Mouse (Mus musculus) ES-E14 (cell line): ENCODE results near the gene Acvr1b. TPM values are rescaled to one million over a fixed set of nuclear protein-coding genes. Genes with fewer than 3 reads are reported as not detected.

Experiments
- DNase-seq: peaks from one replicate; pipeline ENCODE4 v3.0.0-alpha.2; 2013; ENCODE audit warnings: low read depth, low spot score
- H3K27ac ChIP-seq: 2 replicates; pipeline ENCODE4 v1.5.1; 2012; ENCODE audit warnings: low read depth, mild to moderate bottlenecking, low read length, moderate library complexity, mixed read lengths; ENCODE audit not compliant: poor library complexity, insufficient read depth, severe bottlenecking
- H3K36me3 ChIP-seq: 2 replicates; pipeline ENCODE4 v1.6.1; 2012; ENCODE audit warnings: mild to moderate bottlenecking, low read length, moderate library complexity, mixed read lengths; ENCODE audit not compliant: control insufficient read depth, poor library complexity, insufficient read depth, severe bottlenecking
- H3K4me1 ChIP-seq, 2 experiments: fragments of 150-350 bp in 1 of 2; sonication (generic) in 1 of 2; 2 replicates each; pipeline ENCODE4 v1.6.1; 2012; ENCODE audit warnings: low read length in 2 of 2, mild to moderate bottlenecking in 1 of 2, mixed read lengths in 1 of 2; ENCODE audit not compliant: control insufficient read depth in 2 of 2, insufficient read depth in 2 of 2, poor library complexity in 1 of 2
- H3K4me3 ChIP-seq, 2 experiments: fragments of 150-350 bp in 1 of 2; sonication (generic) in 1 of 2; 2 replicates each; pipeline ENCODE4 v1.5.1; 2012; ENCODE audit warnings: low read length in 2 of 2, low read depth in 1 of 2, mild to moderate bottlenecking in 1 of 2, mixed read lengths in 1 of 2; ENCODE audit not compliant: insufficient read depth in 1 of 2, poor library complexity in 1 of 2, severe bottlenecking in 1 of 2
- H3K9ac ChIP-seq: 2 replicates; pipeline ENCODE4 v1.6.1; 2012; ENCODE audit warnings: low read depth, mild to moderate bottlenecking, low read length, mixed read lengths; ENCODE audit not compliant: poor library complexity, insufficient read depth, severe bottlenecking
- H3K9me3 ChIP-seq: fragments of 150-350 bp; sonication (generic); 2 replicates; pipeline ENCODE4 v1.6.1; 2012; ENCODE audit warnings: low read depth, mild to moderate bottlenecking, low read length; ENCODE audit not compliant: control insufficient read depth, insufficient read depth
- CHD2 ChIP-seq: IDR thresholded peaks from 2 replicates; pipeline ENCODE4 v1.6.1; 2014; ENCODE audit warnings: mild to moderate bottlenecking, low read depth, low read length, inconsistent platforms
- HCFC1 ChIP-seq: IDR thresholded peaks from 2 replicates; pipeline ENCODE4 v1.6.1; 2012; ENCODE audit warnings: low read length, inconsistent platforms, borderline replicate concordance; ENCODE audit not compliant: insufficient read depth
- MAFK ChIP-seq: IDR thresholded peaks from 2 replicates; pipeline ENCODE4 v1.6.1; 2014; ENCODE audit warnings: mild to moderate bottlenecking, low read depth, low read length, inconsistent platforms; ENCODE audit not compliant: insufficient read depth
- ZC3H11A ChIP-seq: IDR thresholded peaks from 2 replicates; pipeline ENCODE4 v1.6.1; 2012; ENCODE audit warnings: low read depth, mild to moderate bottlenecking, inconsistent platforms, low read length, borderline replicate concordance
- ZNF384 ChIP-seq: IDR thresholded peaks from 2 replicates; pipeline ENCODE4 v1.6.1; 2012; ENCODE audit warnings: low read depth, low read length, inconsistent platforms
- in situ Hi-C, 2 experiments: fragments of 600-800 bp; cut with MboI; formaldehyde crosslinking; loops; one replicate each; pipeline ENCODE4 v1.15.1; 2025; ENCODE audit warnings: low sequenced_read_pairs in 2 of 2, inconsistent platforms in 1 of 2; ENCODE audit not compliant: unreplicated experiment in 2 of 2
- total RNA-seq: library from RNA; depleted of rRNA; stranded (reverse); fragments of 300-350 nt; gene quantifications from 2 replicates; pipeline ENCODE4 v1.2.3, GENCODE M21; 2012

The Acvr1b gene
- total RNA-seq, 1 experiment = 26.4 TPM

GRCm38 (mm10) chr15:101184300-101184699, 10.4 kb downstream of the Acvr1b start:
- in situ Hi-C loops = no loop called here

GRCm38 (mm10) chr15:101185549-101185948, 11.7 kb downstream of the Acvr1b start:
- no peaks in the 10 kb centered on the region for H3K36me3 ChIP-seq
- no peak overlapping the region for H3K4me3 ChIP-seq
- H3K9me3 ChIP-seq = no peaks in the 10 kb centered on the region
- H3K9ac ChIP-seq = no peak overlapping the region
- TF ChIP-seq ZC3H11A (peak; percentile 31; the same call in 1 of the 2 replicates), CHD2 (no peak)
- peaks cover 0 to 10% of the 10 kb centered on the region in 2 experiments; a peak in 2 of 4 replicates for H3K4me1 ChIP-seq
- H3K27ac ChIP-seq = no peak overlapping the region
- in situ Hi-C loops = no loop called here
- no peak for DNase-seq

More at GRCm38 (mm10) chr15:101184300-101184699, 10.4 kb downstream of the Acvr1b start:
- Histone ChIP-seq H3K4me1 (peaks cover 5 to 18% of the 10 kb centered on the region in 2 experiments; a peak in 3 of 4 replicates), H3K36me3 (no peaks in the 10 kb centered on the region), H3K27ac (no peak overlapping the region), H3K9ac (no peak overlapping the region), H3K4me3 (no peak overlapping the region), H3K9me3 (no peaks in the 10 kb centered on the region)
- TF ChIP-seq MAFK = no peak
- TF ChIP-seq ZNF384 = no peak
- no peak for TF ChIP-seq CHD2
- TF ChIP-seq HCFC1 = no peak
- TF ChIP-seq ZC3H11A = no peak
- no peak for DNase-seq

GRCm38 (mm10) chr15:101187907-101188306, 14.0 kb downstream of the Acvr1b start:
- H3K4me1 ChIP-seq = no peaks in the 10 kb centered on the region
- in situ Hi-C loops = no loop called here
- H3K27ac ChIP-seq = no peak overlapping the region
- H3K9ac ChIP-seq = no peak overlapping the region
- H3K4me3 ChIP-seq = no peak overlapping the region
- no peak for DNase-seq
- no peaks in the 10 kb centered on the region for H3K9me3 ChIP-seq
- H3K36me3 ChIP-seq = no peaks in the 10 kb centered on the region
- TF ChIP-seq MAFK = no peak
- no peak for TF ChIP-seq ZC3H11A
- TF ChIP-seq HCFC1 = no peak
- no peak for TF ChIP-seq CHD2
- no peak for TF ChIP-seq ZNF384

GRCm38 (mm10) chr15:101189981-101190761, 16.3 kb downstream of the Acvr1b start:
- Histone ChIP-seq H3K9me3 (no peaks in the 10 kb centered on the region), H3K4me1 (no peaks in the 10 kb centered on the region), H3K27ac (no peak overlapping the region), H3K9ac (no peak overlapping the region), H3K36me3 (peaks cover 13% of the 10 kb centered on the region), H3K4me3 (no peak overlapping the region)
- in situ Hi-C loops = no loop called here
- DNase-seq = no peak
- TF ChIP-seq CHD2 (no peak), HCFC1 (no peak), ZC3H11A (no peak), ZNF384 (no peak)
